Mouse (Mus musculus) layer of hippocampus, adult 11-12 months (tissue): Measurements from ENCODE around the gene Lrrc4c.

Experiments used
- DNase-seq: peaks from one replicate; pipeline ENCODE4 v3.0.0; 2022; ENCODE audit warnings: low spot score

Lrrc4c gene

GRCm38 (mm10) chr2:97284986-97285385 is 967.0 kb downstream of the Lrrc4c start:
- no peak for DNase-seq

GRCm38 (mm10) chr2:97294216-97294615 is 976.2 kb downstream of the Lrrc4c start:
- no peak for DNase-seq

DNA sequence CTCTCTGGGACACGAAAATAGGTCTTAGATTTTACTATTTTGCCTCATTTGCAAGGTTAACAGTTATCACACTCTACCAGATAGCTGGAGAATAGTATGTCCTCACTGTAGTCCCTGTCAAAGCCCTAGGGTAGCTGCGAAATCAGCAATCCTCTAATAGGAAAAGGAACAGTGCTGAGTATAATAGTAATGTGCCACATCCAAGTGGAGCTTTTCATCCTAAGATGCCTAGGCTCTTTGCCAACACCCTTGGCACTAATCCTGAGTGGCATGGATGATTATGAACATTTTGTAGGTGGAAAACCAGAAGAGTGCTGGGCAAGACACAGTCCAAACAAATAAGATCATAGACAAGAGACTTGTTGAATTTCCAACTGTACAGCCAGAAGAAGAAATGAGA is 981.7 kb downstream of the Lrrc4c start:
- no peak for DNase-seq

GRCm38 (mm10) chr2:97318008-97318407 is 1000.0 kb downstream of the Lrrc4c start:
- DNase-seq = no peak

DNA sequence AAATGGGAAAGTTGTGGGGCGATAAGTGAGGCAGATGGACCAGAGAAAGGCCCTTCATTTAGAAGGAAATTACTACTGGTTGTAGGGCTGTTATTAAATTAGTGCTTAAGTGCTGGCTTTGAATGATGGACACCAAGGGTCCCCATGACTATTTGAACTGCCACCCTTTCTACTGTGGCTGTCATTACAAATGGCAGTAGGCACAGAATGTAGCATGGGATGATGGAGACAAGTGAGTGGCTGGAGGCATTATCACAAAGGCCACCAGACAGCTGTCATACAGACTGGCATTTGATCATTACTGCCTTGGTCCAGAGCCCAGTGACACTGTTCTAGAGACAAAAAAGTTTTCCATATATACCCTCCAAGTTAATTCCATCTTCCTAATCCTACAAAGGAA is 1000.6 kb downstream of the Lrrc4c start:
- DNase-seq = no peak

DNA sequence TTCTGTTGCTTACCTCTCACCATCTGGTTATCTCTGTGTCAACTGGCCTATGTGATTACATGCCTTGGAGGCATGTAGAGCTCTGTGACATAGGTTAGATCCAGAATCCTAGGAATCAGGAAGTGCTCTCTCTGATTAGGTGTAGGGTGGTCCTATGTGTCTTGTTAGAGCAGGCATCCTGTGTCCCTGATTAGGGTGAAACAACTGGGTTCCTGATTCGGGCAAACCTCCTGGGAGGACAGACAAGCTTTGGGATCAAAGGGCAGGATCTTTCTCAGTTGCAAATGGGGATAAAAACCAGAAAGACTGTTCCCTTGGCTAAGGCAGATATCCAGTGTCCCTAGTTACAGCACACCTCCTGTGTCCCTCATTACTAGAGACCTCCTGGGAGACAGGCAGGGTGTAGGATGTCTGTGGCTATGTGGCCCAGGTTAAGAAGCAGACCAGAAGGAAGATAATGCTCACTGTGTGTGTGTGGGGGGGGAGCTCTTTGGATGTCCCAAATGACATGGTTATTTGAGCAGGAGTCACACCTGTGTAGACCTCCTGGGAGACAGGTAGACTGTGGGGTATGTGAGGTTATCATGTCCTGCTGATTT is 1014.2 kb downstream of the Lrrc4c start:
- no peak for DNase-seq

- DNase-seq = no peak
These were observed 1021.7 kb downstream of the Lrrc4c start for GRCm38 (mm10) chr2:97339627-97340026.

- DNase-seq = no peak
These were observed 1043.3 kb downstream of the Lrrc4c start for GRCm38 (mm10) chr2:97361235-97361634.

DNA sequence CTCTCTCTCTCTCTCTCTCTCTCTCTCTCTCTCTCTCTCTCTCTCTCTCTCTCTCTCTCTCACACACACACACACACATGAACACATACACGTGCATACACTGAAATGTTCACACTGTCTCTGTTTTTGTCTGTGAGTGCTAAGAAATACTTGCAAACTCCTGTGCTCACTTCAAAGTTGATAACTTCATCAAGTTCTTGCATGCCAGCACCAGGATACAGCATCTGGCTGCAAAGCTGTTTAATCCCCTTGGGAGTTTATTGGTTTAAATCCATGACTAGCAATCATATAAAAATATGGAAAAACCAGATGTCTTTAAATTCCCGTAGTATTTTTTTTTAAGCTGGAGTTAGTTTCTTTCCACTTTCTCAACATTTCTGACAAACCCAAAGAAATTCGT is 1052.0 kb downstream of the Lrrc4c start:
- DNase-seq = peak; percentile 7

GRCm38 (mm10) chr2:97391437-97391836 is 1073.5 kb downstream of the Lrrc4c start:
- DNase-seq = no peak

- no peak for DNase-seq
These were observed 1073.9 kb downstream of the Lrrc4c start for GRCm38 (mm10) chr2:97391876-97392275.

- no peak for DNase-seq
These were observed 1095.1 kb downstream of the Lrrc4c start for GRCm38 (mm10) chr2:97413066-97413465.

DNA sequence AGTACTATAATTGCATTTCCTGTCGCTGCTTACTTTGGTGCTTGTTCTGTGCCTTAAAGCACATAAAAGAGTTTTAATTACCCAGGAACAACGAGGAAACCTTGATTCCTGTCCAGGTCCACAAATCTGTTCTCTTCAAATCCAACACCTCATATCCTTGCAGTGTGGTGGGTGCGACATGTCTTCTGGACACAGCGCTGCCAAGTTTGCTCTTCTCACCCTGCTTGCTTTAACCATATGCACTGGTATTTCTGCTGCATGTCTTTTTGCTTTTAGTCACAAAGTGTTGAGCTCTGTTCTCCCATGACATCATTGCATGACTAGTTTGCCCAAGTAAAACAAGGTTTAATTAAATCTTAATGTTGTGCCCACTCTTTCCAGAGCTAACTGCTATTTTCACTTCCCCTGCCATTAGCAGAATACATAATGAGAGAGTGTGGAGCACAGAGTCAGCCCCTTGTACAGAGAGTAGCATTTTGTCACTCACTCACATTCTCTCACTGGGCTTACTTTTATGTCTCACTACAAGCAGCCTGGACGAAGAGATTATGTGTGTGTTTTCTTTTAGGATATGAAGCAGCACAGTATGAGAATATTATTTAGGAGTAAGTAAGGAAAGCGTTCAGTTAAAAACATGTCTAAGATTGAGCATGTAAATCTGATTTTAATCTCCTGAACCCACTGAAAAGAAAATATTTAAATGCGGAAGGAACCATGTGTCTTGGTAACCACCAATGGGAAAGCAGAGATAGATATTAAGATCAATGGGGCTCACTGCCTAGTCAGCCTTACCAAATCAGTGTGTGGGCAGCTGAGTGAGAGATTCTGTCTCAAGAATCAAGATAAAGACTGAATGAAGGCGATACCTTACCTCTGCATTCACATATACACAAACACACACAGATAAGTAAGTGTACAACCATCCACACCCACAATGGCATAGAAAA is 1096.7 kb downstream of the Lrrc4c start:
- DNase-seq = peak; percentile 43

DNA sequence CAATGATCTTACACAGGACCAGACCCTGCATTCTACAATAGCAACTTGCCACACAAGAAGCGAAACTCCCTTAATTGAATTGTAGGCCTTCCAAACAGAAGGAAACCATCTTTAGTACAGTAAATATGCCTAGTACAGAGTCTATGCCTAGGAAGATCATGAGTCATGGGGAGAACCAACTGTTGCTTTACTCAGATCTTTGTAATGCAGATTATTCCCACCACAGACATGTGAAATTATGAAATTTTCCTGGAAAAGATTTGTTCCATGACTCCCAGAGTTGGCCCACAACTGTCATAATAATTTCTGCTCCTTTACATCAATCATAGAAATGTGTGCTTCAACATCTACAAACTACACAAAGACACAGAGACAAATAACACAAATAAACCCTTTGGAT is 1116.2 kb downstream of the Lrrc4c start:
- DNase-seq = no peak

DNA sequence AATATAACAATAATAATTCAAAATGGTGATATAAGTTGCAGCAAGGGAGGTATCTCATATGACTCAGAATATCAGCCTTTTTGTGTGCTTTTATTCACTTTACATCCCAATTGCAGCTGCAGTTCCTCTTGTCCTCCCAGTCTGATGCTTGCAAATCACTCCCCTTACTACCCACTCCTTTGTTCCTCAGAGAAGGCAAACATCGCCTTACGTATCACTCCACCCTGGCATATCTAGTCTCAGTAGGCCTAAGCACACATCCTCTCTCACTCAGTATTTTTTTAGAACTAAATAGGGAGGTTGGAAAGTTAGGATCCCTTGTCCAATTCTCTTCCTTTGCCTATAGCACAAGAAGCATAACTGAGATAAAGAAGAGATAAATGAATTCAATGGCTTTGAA is 1117.6 kb downstream of the Lrrc4c start:
- DNase-seq = no peak

GRCm38 (mm10) chr2:97437767-97438166 is 1119.8 kb downstream of the Lrrc4c start:
- DNase-seq = no peak

DNA sequence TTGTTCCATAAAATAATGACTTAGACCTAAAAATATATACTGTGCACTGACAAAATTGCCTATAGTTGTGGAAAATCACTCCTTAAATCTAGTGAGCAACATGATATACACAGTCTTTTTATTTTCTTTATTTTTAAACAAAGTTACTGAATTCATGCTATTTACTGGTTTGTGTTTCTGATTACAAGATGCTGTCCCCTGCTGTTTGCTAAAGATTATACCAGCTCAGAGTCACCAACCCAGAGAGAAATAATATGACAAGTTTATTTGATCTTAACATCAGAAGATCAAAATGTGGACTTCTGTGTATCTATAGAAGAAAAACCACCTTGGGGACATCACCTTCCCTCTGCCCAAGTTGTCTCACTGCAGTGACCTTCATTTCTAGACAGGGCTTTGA is 1145.6 kb downstream of the Lrrc4c start:
- no peak for DNase-seq

DNA sequence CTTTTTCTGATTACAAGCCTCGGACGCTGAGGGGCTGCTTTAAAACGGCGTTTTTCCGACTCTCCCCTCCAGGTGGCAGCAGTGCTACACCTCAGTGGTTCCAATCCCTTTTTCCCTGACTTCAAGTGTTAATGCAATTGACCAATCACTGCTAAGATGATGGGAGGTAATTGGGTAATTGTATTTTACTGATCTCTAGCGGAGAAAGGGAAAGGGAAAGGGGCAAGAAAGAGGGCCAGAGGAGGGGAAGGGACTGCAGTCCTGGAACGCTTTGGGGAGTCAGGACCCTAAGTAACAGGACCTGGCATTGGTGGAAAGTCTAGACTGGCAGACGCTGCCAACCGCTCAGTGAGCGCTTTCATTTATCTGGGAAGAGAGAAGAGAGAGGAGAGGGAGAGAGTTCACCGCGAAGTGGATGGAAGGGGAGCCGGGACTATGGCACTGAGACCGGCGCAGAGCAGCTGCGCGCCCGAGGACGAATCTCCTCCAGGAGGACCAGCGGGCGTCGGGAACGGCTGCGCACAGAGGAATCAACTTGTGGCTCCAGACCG is 1148.3 kb downstream of the Lrrc4c start:
- DNase-seq = peak; percentile 96

DNA sequence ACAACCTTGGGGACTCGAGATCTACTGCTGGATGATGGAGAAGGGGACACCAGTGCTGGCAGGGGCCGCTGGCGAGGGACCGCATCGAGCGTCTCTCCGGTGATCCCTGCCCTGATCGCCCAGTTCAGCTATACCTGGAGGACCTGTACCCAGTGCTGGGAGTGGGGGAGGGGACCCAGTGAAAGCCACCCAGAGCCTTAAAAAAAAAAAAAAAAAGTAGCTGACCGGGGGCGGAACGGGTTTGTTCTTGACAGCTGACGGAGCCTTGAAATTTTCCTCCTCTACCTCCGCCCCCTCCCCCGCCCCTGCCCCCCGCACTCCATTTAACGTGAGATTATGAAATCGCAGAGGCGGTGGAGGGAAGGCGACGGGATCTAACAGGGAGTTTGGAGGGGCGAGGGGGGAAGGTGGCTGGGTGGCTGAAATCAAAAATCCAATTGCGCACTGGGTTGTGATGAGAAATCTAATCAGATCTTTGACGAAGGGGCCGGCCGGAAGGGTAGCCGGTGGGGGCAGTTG is 1149.1 kb downstream of the Lrrc4c start:
- DNase-seq = peak; percentile 45

DNA sequence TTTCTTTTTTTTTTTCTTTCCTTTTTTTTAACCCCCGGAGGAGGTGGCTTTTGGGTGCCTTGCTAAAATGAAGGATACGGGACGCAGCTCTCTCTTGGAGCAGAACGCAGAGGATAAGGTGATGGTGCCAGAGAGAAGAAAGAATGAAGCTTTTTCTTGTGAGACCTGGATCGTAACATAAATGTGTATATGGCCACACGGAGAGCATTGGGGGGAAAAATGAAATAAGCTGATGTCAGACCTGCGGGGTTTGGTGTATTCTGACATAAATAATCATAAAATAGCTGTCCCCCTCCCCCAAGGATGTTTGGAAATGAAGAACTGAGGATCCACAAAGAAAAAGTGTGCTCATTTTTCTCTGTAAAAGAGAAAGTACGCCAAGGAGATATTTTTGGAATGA is 1149.7 kb downstream of the Lrrc4c start:
- no peak for DNase-seq

DNA sequence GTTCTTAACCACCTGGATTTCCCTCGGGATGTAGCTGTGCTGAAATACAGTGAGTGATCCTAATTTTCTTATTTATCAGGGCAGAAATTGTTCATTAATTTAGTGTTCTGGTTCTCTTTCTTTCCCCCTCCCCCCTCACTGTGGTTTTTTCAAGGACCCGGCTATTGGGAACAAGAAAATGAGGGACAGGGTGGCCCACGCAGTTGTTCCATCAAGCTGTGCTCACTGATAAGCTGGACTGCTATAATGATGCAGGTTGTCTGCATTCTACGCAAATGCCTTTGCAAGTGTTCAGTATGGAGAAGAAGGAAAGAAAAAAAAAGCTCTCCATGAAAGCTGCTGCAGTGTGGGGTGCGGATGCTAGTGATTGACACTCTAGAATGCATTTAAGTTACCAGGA is 1150.4 kb downstream of the Lrrc4c start:
- DNase-seq = no peak

DNA sequence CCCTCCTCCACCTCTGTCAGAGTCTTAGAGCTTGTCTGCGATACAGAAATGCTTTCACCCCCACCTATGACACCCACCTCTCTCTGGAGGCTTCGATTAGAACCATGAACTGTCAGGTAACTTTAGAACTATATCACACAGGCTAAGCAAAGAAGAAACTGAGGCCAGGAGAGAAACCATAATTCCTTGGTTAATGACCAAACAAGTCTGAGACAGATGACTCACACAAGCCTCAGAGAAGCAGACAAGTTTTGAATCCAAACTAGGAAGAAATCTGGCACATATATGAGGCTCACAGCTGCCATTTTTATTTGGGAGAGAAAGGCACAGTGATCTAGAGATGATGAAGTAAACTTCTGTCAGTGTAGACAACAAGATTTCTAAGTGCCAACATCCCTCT is 1151.4 kb downstream of the Lrrc4c start:
- no peak for DNase-seq
